Mouse (Mus musculus): ENCODE measurements around the gene Fbxo42.

Fbxo42 gene

GRCm38 (mm10) chr4:141147112-141148008 is at the start of gene Fbxo42:
TSS of gene Fbxo42 (plus strand) at chr4:141147913.
- DNase-seq (ENCODE audit: low spot score in 2 of 2) = peak; percentile 91 to 93

- DNase-seq (ENCODE audit: low spot score in 2 of 2) = no peak
Observed at GRCm38 (mm10) chr4:141098935-141099334, 48.8 kb upstream of the Fbxo42 start.

GRCm38 (mm10) chr4:141099956-141100355 is 47.8 kb upstream of the Fbxo42 start:
- DNase-seq (ENCODE audit: low spot score in 2 of 2) = no peak

GRCm38 (mm10) chr4:141101291-141101690 is 46.4 kb upstream of the Fbxo42 start:
- DNase-seq (ENCODE audit: low spot score in 2 of 2) = no peak

GRCm38 (mm10) chr4:141101855-141102254 is 45.9 kb upstream of the Fbxo42 start:
- no peak for DNase-seq (ENCODE audit: low spot score in 2 of 2)

GRCm38 (mm10) chr4:141106526-141107183 is 41.1 kb upstream of the Fbxo42 start:
- no peak for DNase-seq (ENCODE audit: low spot score in 2 of 2)

- DNase-seq (ENCODE audit: low spot score in 2 of 2) = no peak
Observed at GRCm38 (mm10) chr4:141108196-141108732, 39.4 kb upstream of the Fbxo42 start.

GRCm38 (mm10) chr4:141113831-141114230 is 33.9 kb upstream of the Fbxo42 start:
- no peak for DNase-seq (ENCODE audit: low spot score in 2 of 2)

- DNase-seq (ENCODE audit: low spot score in 2 of 2) = no peak
Observed at GRCm38 (mm10) chr4:141114521-141114981, 33.2 kb upstream of the Fbxo42 start.

GRCm38 (mm10) chr4:141115398-141115797 is 32.3 kb upstream of the Fbxo42 start:
- no peak for DNase-seq (ENCODE audit: low spot score in 2 of 2)

- no peak for DNase-seq (ENCODE audit: low spot score in 2 of 2)
Observed at GRCm38 (mm10) chr4:141118691-141119090, 29.0 kb upstream of the Fbxo42 start.

- peak in 1 of 2 experiments; percentile 23 for DNase-seq (ENCODE audit: low spot score in 2 of 2)
Observed at GRCm38 (mm10) chr4:141120700-141121099, 27.0 kb upstream of the Fbxo42 start.

- no peak for DNase-seq (ENCODE audit: low spot score in 2 of 2)
Observed at GRCm38 (mm10) chr4:141122663-141123062, 25.1 kb upstream of the Fbxo42 start.

GRCm38 (mm10) chr4:141123065-141123464 is 24.6 kb upstream of the Fbxo42 start:
- DNase-seq (ENCODE audit: low spot score in 2 of 2) = no peak

- DNase-seq (ENCODE audit: low spot score in 2 of 2) = no peak
Observed at GRCm38 (mm10) chr4:141129190-141129710, 18.5 kb upstream of the Fbxo42 start.

GRCm38 (mm10) chr4:141130704-141131342 is 16.9 kb upstream of the Fbxo42 start:
- DNase-seq (ENCODE audit: low spot score in 2 of 2) = no peak

- DNase-seq (ENCODE audit: low spot score in 2 of 2) = no peak
Observed at GRCm38 (mm10) chr4:141131531-141132061, 16.1 kb upstream of the Fbxo42 start.

GRCm38 (mm10) chr4:141132191-141132590 is 15.5 kb upstream of the Fbxo42 start:
- no peak for DNase-seq (ENCODE audit: low spot score in 2 of 2)

- DNase-seq (ENCODE audit: low spot score in 2 of 2) = no peak
Observed at GRCm38 (mm10) chr4:141133227-141133626, 14.5 kb upstream of the Fbxo42 start.

- no peak for DNase-seq (ENCODE audit: low spot score in 2 of 2)
Observed at GRCm38 (mm10) chr4:141134031-141134441, 13.7 kb upstream of the Fbxo42 start.

GRCm38 (mm10) chr4:141134751-141135530 is 12.8 kb upstream of the Fbxo42 start:
- peak; percentile 74 to 75 for DNase-seq (ENCODE audit: low spot score in 2 of 2)
